Mouse (Mus musculus): ENCODE data around the gene Zkscan5. TPM values are rescaled to one million over a fixed set of nuclear protein-coding genes. Genes with fewer than 3 reads are reported as not detected.

Gene Zkscan5
- polyA plus RNA-seq, 1 experiment from 2014 or later: 16.2 TPM

- peaks cover 52% of the 10 kb centered on the region for H3K36me3 ChIP-seq (ENCODE audit: insufficient read depth, low read length)
- H3K9ac ChIP-seq (replicated peaks; ENCODE audit: low read length): peak overlapping the region; percentile 94
- H3K9me3 ChIP-seq (ENCODE audit: low read length): no peaks in the 10 kb centered on the region
- H3K4me1 ChIP-seq (ENCODE audit: insufficient read depth, low read length): peaks cover 18% of the 10 kb centered on the region
- no peaks in the 10 kb centered on the region for H3K27me3 ChIP-seq (ENCODE audit: insufficient read depth, low read length)
- peak overlapping the region; percentile 92 for H3K4me3 ChIP-seq (ENCODE audit: low read length)
- no peak for ATAC-seq (ENCODE audit: low FRiP score, low TSS enrichment)
- peak overlapping the region; percentile 89 for H3K4me2 ChIP-seq (replicated peaks; ENCODE audit: low read depth, low read length)
- WGBS: 26% methylated on average over 5 of the region's 5 CpGs
- peak overlapping the region; percentile 12; the same call in 1 of the 2 replicates for H3K27ac ChIP-seq (ENCODE audit: low read length)
Observed at GRCm38 (mm10) chr5:145190373-145190772, 14.0 kb upstream of the Zkscan5 start.

- WGBS: under 1% methylated on average over 41 of the region's 41 CpGs
- Histone ChIP-seq H3K4me1 (ENCODE audit: insufficient read depth, low read length) (peaks cover 18% of the 10 kb centered on the region), H3K4me3 (ENCODE audit: low read length) (peak overlapping the region; percentile 92), H3K27ac (ENCODE audit: low read length) (peak overlapping the region; percentile 91), H3K4me2 (replicated peaks; ENCODE audit: low read depth, low read length) (peak overlapping the region; percentile 89), H3K9me3 (ENCODE audit: low read length) (no peaks in the 10 kb centered on the region), H3K36me3 (ENCODE audit: insufficient read depth, low read length) (peaks cover 53% of the 10 kb centered on the region), H3K27me3 (ENCODE audit: insufficient read depth, low read length) (no peaks in the 10 kb centered on the region), H3K9ac (replicated peaks; ENCODE audit: low read length) (peak overlapping the region; percentile 94)
- peak; percentile 88 for ATAC-seq (ENCODE audit: low FRiP score, low TSS enrichment)
Observed at GRCm38 (mm10) chr5:145190875-145191798, 13.2 kb upstream of the Zkscan5 start.

GRCm38 (mm10) chr5:145191962-145192361, 12.4 kb upstream of the Zkscan5 start, which contains the start of gene Atp5j2:
TSS of gene Atp5j2 (minus strand) at chr5:145192062.
- Histone ChIP-seq H3K9ac (replicated peaks; ENCODE audit: low read length) (peak within 1 kb of the TSS; percentile 94), H3K27me3 (ENCODE audit: insufficient read depth, low read length) (no peaks in the 10 kb centered on the region), H3K27ac (ENCODE audit: low read length) (peak within 1 kb of the TSS; percentile 91), H3K9me3 (ENCODE audit: low read length) (no peaks in the 10 kb centered on the region), H3K4me3 (ENCODE audit: low read length) (peak within 1 kb of the TSS; percentile 92), H3K4me1 (ENCODE audit: insufficient read depth, low read length) (peaks cover 18% of the 10 kb centered on the region), H3K36me3 (ENCODE audit: insufficient read depth, low read length) (peaks cover 48% of the 10 kb centered on the region), H3K4me2 (replicated peaks; ENCODE audit: low read depth, low read length) (peak within 1 kb of the TSS; percentile 89)
- no peak; the same call in 1 of the 2 replicates for ATAC-seq (ENCODE audit: low FRiP score, low TSS enrichment)
- WGBS: 88% methylated on average over 2 of the region's 2 CpGs

- H3K4me3 ChIP-seq (ENCODE audit: low read length): no peak overlapping the region
Observed at GRCm38 (mm10) chr5:145200387-145200786, 4.0 kb upstream of the Zkscan5 start.

GRCm38 (mm10) chr5:145201321-145201991, 2.9 kb upstream of the Zkscan5 start, which contains the start of gene Zkscan14:
TSS of gene Zkscan14 (minus strand) at chr5:145201868.
- H3K4me1 ChIP-seq (ENCODE audit: insufficient read depth, low read length): peaks cover 21% of the 10 kb centered on the region
- H3K36me3 ChIP-seq (ENCODE audit: insufficient read depth, low read length): 0 out of 2 replicates have a peak, but pooled peaks cover under 1% of the 10 kb centered on the region
- peak within 1 kb of the TSS; percentile 67 for H3K27ac ChIP-seq (ENCODE audit: low read length)
- WGBS: 1% methylated on average over 37 of the region's 37 CpGs
- peak within 1 kb of the TSS; percentile 88 for H3K4me3 ChIP-seq (ENCODE audit: low read length)
- H3K27me3 ChIP-seq (ENCODE audit: insufficient read depth, low read length): no peaks in the 10 kb centered on the region
- H3K4me2 ChIP-seq (replicated peaks; ENCODE audit: low read depth, low read length): peak within 1 kb of the TSS; percentile 96
- H3K9me3 ChIP-seq (ENCODE audit: low read length): no peaks in the 10 kb centered on the region
- H3K9ac ChIP-seq (replicated peaks; ENCODE audit: low read length): peak within 1 kb of the TSS; percentile 85
- ATAC-seq (ENCODE audit: low FRiP score, low TSS enrichment): no peak

More at GRCm38 (mm10) chr5:145200387-145200786, 4.0 kb upstream of the Zkscan5 start:
- ATAC-seq (ENCODE audit: low FRiP score, low TSS enrichment): no peak
- Histone ChIP-seq H3K9me3 (ENCODE audit: low read length) (no peaks in the 10 kb centered on the region), H3K9ac (replicated peaks; ENCODE audit: low read length) (no peak overlapping the region), H3K27ac (ENCODE audit: low read length) (no peak overlapping the region), H3K4me1 (ENCODE audit: insufficient read depth, low read length) (peaks cover 14% of the 10 kb centered on the region), H3K27me3 (ENCODE audit: insufficient read depth, low read length) (no peaks in the 10 kb centered on the region), H3K4me2 (replicated peaks; ENCODE audit: low read depth, low read length) (peak overlapping the region; percentile 96), H3K36me3 (ENCODE audit: insufficient read depth, low read length) (peaks cover 11% of the 10 kb centered on the region)
- WGBS: 79% methylated on average over 7 of the region's 7 CpGs

- WGBS: 56% methylated on average over 3 of the region's 3 CpGs
Observed at GRCm38 (mm10) chr5:145202446-145202845, 1.9 kb upstream of the Zkscan5 start.

GRCm38 (mm10) chr5:145205041-145205440, 679 bp downstream of the Zkscan5 start:
- Histone ChIP-seq H3K9me3 (ENCODE audit: low read length) (no peaks in the 10 kb centered on the region), H3K4me3 (ENCODE audit: low read length) (peak overlapping the region; percentile 81), H3K27ac (ENCODE audit: low read length) (no peak overlapping the region), H3K4me2 (replicated peaks; ENCODE audit: low read depth, low read length) (peak overlapping the region; percentile 72), H3K27me3 (ENCODE audit: insufficient read depth, low read length) (no peaks in the 10 kb centered on the region), H3K36me3 (ENCODE audit: insufficient read depth, low read length) (peaks cover 16% of the 10 kb centered on the region), H3K4me1 (ENCODE audit: insufficient read depth, low read length) (peaks cover 21% of the 10 kb centered on the region), H3K9ac (replicated peaks; ENCODE audit: low read length) (peak overlapping the region; percentile 53)
- ATAC-seq (ENCODE audit: low FRiP score, low TSS enrichment): no peak
- WGBS: 20% methylated on average over 9 of the region's 9 CpGs

More at GRCm38 (mm10) chr5:145202446-145202845, 1.9 kb upstream of the Zkscan5 start:
- H3K27ac ChIP-seq (ENCODE audit: low read length): no peak overlapping the region
- H3K4me2 ChIP-seq (replicated peaks; ENCODE audit: low read depth, low read length): no peak overlapping the region
- no peak overlapping the region for H3K9ac ChIP-seq (replicated peaks; ENCODE audit: low read length)
- H3K9me3 ChIP-seq (ENCODE audit: low read length): no peaks in the 10 kb centered on the region
- H3K27me3 ChIP-seq (ENCODE audit: insufficient read depth, low read length): no peaks in the 10 kb centered on the region
- peaks cover 4% of the 10 kb centered on the region for H3K36me3 ChIP-seq (ENCODE audit: insufficient read depth, low read length)
- H3K4me1 ChIP-seq (ENCODE audit: insufficient read depth, low read length): peaks cover 21% of the 10 kb centered on the region
- no peak overlapping the region for H3K4me3 ChIP-seq (ENCODE audit: low read length)
- ATAC-seq (ENCODE audit: low FRiP score, low TSS enrichment): no peak

GRCm38 (mm10) chr5:145207385-145207784, 3.0 kb downstream of the Zkscan5 start:
- Histone ChIP-seq H3K4me3 (ENCODE audit: low read length) (no peak overlapping the region), H3K27me3 (ENCODE audit: insufficient read depth, low read length) (no peaks in the 10 kb centered on the region), H3K27ac (ENCODE audit: low read length) (no peak overlapping the region), H3K9ac (replicated peaks; ENCODE audit: low read length) (no peak overlapping the region), H3K36me3 (ENCODE audit: insufficient read depth, low read length) (peaks cover 36% of the 10 kb centered on the region), H3K4me2 (replicated peaks; ENCODE audit: low read depth, low read length) (no peak overlapping the region), H3K4me1 (ENCODE audit: insufficient read depth, low read length) (peaks cover 12% of the 10 kb centered on the region), H3K9me3 (ENCODE audit: low read length) (no peaks in the 10 kb centered on the region)
- no peak for ATAC-seq (ENCODE audit: low FRiP score, low TSS enrichment)
- 93% methylated on average over 6 of the region's 6 CpGs for WGBS

- Histone ChIP-seq H3K27ac (ENCODE audit: low read length) (no peak overlapping the region), H3K9me3 (ENCODE audit: low read length) (no peaks in the 10 kb centered on the region), H3K4me3 (ENCODE audit: low read length) (no peak overlapping the region), H3K4me1 (ENCODE audit: insufficient read depth, low read length) (peaks cover 12% of the 10 kb centered on the region), H3K9ac (replicated peaks; ENCODE audit: low read length) (no peak overlapping the region), H3K27me3 (ENCODE audit: insufficient read depth, low read length) (no peaks in the 10 kb centered on the region), H3K36me3 (ENCODE audit: insufficient read depth, low read length) (peaks cover 42% of the 10 kb centered on the region), H3K4me2 (replicated peaks; ENCODE audit: low read depth, low read length) (no peak overlapping the region)
- 86% methylated on average over 6 of the region's 6 CpGs for WGBS
- ATAC-seq (ENCODE audit: low FRiP score, low TSS enrichment): no peak
Observed at GRCm38 (mm10) chr5:145207954-145208353, 3.6 kb downstream of the Zkscan5 start.

Measured in kidney, embryonic 16.5 days (tissue).